Mouse (Mus musculus): ENCODE measurements at regions not wholly inside any gene's neighbourhood (a gene's known extent, or its start where the extent isn't known, plus 50 kb on each side); places are given as distances from the start of the nearest gene placed in this dataset.

GRCm38 (mm10) chr15:10898715-10899486 lies 53.2 kb upstream of the C1qtnf3 start:
- intact Hi-C loops (cut with DNase I): no loop called here
- DNase-seq (ENCODE audit: low spot score): no peak

DNA sequence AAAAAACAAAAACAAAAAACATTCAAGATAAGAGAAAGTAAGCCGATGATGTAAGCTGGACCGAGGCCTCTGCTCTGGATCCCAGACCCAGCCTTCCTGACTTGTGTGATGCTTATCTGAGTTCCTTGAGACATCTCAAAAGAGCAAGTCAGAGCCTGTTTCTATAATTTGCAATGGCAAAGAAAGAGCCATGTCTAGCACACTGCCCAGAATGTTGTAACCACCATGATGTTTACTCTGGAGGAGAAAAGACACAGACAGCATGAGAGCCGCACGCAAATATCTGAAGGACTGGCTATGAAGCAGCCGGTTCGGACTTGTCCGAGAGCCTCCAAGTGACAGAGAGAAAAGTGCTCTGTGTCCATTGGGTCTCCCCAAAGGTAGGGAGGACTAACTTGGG lies 52.2 kb upstream of the C1qtnf3 start:
- intact Hi-C loops (cut with DNase I): no loop called here
- no peak for DNase-seq (ENCODE audit: low spot score)

DNA sequence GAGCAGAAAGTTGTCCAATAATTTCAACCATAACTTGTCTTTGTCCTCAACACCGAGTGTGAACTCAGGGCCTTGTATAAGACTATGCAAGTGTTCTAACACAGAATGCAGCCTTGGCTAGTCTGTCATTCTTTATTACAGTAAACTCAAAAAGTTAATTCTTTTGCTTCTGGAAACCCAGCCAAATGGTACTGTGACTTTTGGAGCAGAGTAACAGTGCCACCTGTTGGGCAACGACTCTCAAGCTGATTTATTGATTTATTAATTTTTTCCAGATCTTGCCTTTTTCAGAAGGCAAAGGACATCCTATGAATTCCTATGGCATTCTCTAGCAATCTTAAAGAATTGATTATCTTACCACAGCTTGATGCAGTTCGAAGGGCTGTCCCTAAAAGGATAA lies 51.1 kb upstream of the C1qtnf3 start:
- intact Hi-C loops (cut with DNase I): loop anchor here (1.0 kb wide), 1 partner anchor 400 kb away; no protein-coding TSS in a partner anchor
- DNase-seq (ENCODE audit: low spot score): no peak

DNA sequence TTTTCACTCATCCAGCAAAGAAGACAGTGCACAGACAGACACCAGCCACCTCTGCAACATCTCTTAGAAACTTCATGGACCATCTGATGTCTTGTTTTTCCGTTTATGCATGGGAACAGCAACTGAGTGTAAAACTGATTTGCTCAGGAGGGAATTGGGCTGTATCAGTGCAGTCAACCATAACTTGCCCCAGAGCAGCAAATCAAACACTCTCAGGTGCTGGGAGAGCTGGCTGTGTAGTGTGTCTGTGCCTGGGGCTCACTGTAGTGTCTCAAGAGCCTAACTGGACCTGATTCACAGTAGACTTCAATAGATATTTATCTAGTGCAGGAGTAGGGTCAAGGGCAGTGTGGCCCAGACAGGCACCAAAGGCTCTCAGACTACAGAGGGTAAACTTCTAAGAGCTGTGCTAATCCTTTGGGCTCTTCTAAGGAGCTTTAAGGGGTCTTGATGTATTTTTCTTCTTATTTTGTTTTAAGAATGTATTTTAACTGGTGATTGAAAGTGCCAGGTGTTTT lies 50.3 kb upstream of the C1qtnf3 start:
- DNase-seq (ENCODE audit: low spot score): no peak
- intact Hi-C loops (cut with DNase I): loop anchor here (1.0 kb wide), 1 partner anchor 401 kb away; no protein-coding TSS in a partner anchor

All from heart, postnatal 25 days (tissue).